Mouse (Mus musculus) urinary bladder, postnatal 0 days (tissue): ENCODE data around the gene Ppp1r11. TPM values are rescaled to one million over a fixed set of nuclear protein-coding genes. Genes with fewer than 3 reads are reported as not detected.

Source experiments
- polyA plus RNA-seq: library from polyadenylated mRNA; unstranded; fragments of >200 nt; fragmentation: Nextera tagmentation; extraction: Ambion mirVana; gene quantifications from 2 replicates; pipeline ENCODE4 v1.2.1, GENCODE M21; 2015

Gene Ppp1r11
- polyA plus RNA-seq: 103 and 106 TPM in 2 replicates

GRCm38 (mm10) chr17:36950981-36951947, at the start of gene Ppp1r11:
Ppp1r11 (minus strand) TSS chr17:36951741.

GRCm38 (mm10) chr17:37000863-37001262, 49.3 kb upstream of the Ppp1r11 start, which contains the start of gene Zfp57:
Zfp57 (plus strand) TSS chr17:37001163.

GRCm38 (mm10) chr17:36989437-36989836, 37.9 kb upstream of the Ppp1r11 start, which contains the start of gene H2-M5:
H2-M5 (minus strand) TSS chr17:36989537.

GRCm38 (mm10) chr17:36981221-36981813, 29.8 kb upstream of the Ppp1r11 start, which contains the start of gene 2410137M14Rik:
2410137M14Rik (minus strand) TSS chr17:36981237.

GRCm38 (mm10) chr17:36957999-36958743, 6.6 kb upstream of the Ppp1r11 start, which contains the start of the genes Znrd1 and Znrd1as:
Znrd1 (minus strand) TSS chr17:36958559.
Znrd1as (plus strand) TSS chr17:36958592.

GRCm38 (mm10) chr17:36942791-36943471, 8.6 kb downstream of the Ppp1r11 start, which contains the start of gene Rnf39:
Rnf39 (plus strand) TSS chr17:36942918.

Other genes starting within 250 kb of the Ppp1r11 start
- gene H2-M10.5, start 178.8 kb downstream of the Ppp1r11 start, polyA plus RNA-seq: not detected in 2 replicates
- not detected in 2 replicates for gene H2-M10.6, start 139.6 kb downstream of the Ppp1r11 start, polyA plus RNA-seq
- 26.9 and 28.6 TPM in 2 replicates for gene Trim26, start 114.6 kb downstream of the Ppp1r11 start, polyA plus RNA-seq
- gene Trim15, start 84.5 kb downstream of the Ppp1r11 start, polyA plus RNA-seq: 0.06 TPM in 1 of 2 replicates, not detected in the other
- 0.52 and 1.4 TPM in 2 replicates for gene Trim10, start 82.2 kb downstream of the Ppp1r11 start, polyA plus RNA-seq
- not detected in 2 replicates for gene Trim40, start 61.6 kb downstream of the Ppp1r11 start, polyA plus RNA-seq
- not detected in 2 replicates for gene Trim31, start 53.6 kb downstream of the Ppp1r11 start, polyA plus RNA-seq
- 5.2 and 7.4 TPM in 2 replicates for gene Rnf39, start 8.8 kb downstream of the Ppp1r11 start, polyA plus RNA-seq
- 45.3 and 49.1 TPM in 2 replicates for gene Znrd1, start 6.8 kb upstream of the Ppp1r11 start, polyA plus RNA-seq
- 4.8 and 5.9 TPM in 2 replicates for gene Znrd1as, start 6.9 kb upstream of the Ppp1r11 start, polyA plus RNA-seq
- gene 2410137M14Rik, start 29.5 kb upstream of the Ppp1r11 start, polyA plus RNA-seq: 0.25 TPM in 1 of 2 replicates, not detected in the other
- gene H2-M5, start 37.8 kb upstream of the Ppp1r11 start, polyA plus RNA-seq: 0.34 and 0.47 TPM in 2 replicates
- gene Zfp57, start 49.4 kb upstream of the Ppp1r11 start, polyA plus RNA-seq: 22.6 and 30.9 TPM in 2 replicates
- gene Mog, start 71.7 kb upstream of the Ppp1r11 start, polyA plus RNA-seq: not detected in 2 replicates
- 9.2 and 9.7 TPM in 2 replicates for gene Gabbr1, start 94.2 kb upstream of the Ppp1r11 start, polyA plus RNA-seq
- gene Olfr90, start 136.8 kb upstream of the Ppp1r11 start, polyA plus RNA-seq: not detected in 2 replicates
- not detected in 2 replicates for gene Olfr91, start 146.5 kb upstream of the Ppp1r11 start, polyA plus RNA-seq
- not detected in 2 replicates for gene Olfr92, start 168.3 kb upstream of the Ppp1r11 start, polyA plus RNA-seq
- gene Olfr93, start 209.8 kb upstream of the Ppp1r11 start, polyA plus RNA-seq: not detected in 2 replicates
- 0.13 TPM in 1 of 2 replicates, not detected in the other for gene Ubd, start 242.2 kb upstream of the Ppp1r11 start, polyA plus RNA-seq
- gene Olfr94, start 249.3 kb upstream of the Ppp1r11 start, polyA plus RNA-seq: 0.18 and 0.19 TPM in 2 replicates